Mouse (Mus musculus): ENCODE results near the gene Vpreb1. TPM values are rescaled to one million over a fixed set of nuclear protein-coding genes. Genes with fewer than 3 reads are reported as not detected.

Vpreb1 gene
- polyA plus RNA-seq (2015; fragmentation: Nextera tagmentation; extraction: Ambion mirVana), result 1.7 and 2.7 TPM in 2 replicates

DNA sequence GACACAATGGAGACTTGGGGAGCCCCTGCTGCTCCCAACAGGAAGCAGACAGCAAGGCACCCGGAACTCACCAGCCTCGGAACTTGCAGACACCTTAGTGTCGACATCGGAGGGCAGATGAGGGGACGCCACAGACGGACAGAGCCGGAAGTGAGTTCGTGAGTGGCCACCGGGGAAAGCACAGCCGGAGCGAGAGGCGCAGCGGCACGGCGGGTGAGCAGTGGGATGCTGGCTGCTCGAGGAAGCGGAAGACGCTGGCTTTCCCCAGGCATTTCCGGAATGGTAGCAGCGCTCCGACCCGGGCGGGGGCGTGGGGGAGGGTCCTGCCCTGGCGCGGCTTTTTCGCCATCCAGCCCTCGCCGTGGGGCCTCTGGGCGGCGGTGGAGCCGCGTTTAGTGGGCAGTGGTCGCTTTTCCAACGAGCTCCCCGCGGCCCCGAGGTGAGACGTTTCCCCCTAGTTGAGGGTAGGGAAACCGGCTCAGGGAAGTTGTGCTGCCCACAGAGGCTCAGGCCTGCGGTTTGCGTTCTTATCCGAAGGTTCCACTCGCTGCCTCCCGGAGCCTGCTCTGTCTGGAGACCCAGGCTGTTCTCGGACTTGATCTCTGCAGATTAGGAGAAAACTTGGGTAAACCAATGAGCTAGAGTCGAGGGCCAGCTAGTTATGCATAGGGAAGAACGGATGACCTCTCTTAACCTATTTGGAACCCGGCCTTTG, at the start of gene Vpreb1, which contains the start of gene Top3b:
Gene Vpreb1, minus strand, starts transcription at position 227 of the 715 bp plus-strand sequence.
Gene Top3b, plus strand, starts transcription at position 120 of the 715 bp plus-strand sequence.
- Histone ChIP-seq H3K4me3 (peak within 1 kb of the TSS; percentile 82), H3K4me1 (peaks cover 15% of the 10 kb centered on the region), H3K27me3 (no peaks in the 10 kb centered on the region), H3K36me3 (peaks cover 5% of the 10 kb centered on the region), H3K27ac (replicated peaks) (peak within 1 kb of the TSS; percentile 92), H3K9ac (replicated peaks) (peak within 1 kb of the TSS; percentile 85), H3K4me2 (replicated peaks) (peak within 1 kb of the TSS; percentile 71), H3K9me3 (no peaks in the 10 kb centered on the region)
- WGBS, result under 1% methylated on average over 49 of the region's 49 CpGs
- ATAC-seq (replicated peaks), result peak; percentile 97

DNA sequence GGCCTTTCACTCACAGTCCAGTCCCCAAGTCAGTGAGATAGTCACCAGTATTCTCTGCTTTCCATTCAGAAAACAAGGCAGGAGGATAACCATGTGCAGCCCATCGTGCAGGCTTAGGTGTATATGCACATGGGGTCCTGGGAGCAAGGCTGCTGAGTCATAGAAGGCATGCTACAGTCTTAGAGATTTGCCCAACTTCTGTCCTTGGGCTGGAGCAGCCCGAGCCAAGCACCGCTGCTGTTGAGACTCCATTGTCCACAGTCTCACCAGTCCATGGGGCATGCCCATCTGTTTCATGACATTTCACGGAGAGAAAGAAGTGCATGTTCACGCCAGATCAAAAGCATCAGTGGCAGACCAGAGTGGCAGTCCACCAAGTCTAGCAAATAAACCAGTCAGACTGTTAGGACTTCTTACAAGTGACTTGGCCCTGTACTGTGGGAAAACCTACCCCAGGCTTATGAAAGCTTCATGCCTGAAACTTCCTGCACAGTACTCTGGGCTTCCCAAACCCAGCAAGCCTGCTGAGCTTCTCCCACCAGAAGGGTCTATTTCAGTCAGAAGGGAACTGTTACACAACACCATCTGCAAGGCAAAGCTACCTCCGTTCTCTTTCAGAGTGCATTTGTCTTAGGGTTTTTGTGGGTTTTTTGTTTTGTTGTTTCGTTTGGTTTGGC, 47.9 kb upstream of the Vpreb1 start:
- Histone ChIP-seq H3K9ac (replicated peaks) (no peak overlapping the region), H3K4me3 (no peak overlapping the region), H3K27ac (replicated peaks) (no peak overlapping the region), H3K9me3 (no peaks in the 10 kb centered on the region), H3K36me3 (peaks cover 75% of the 10 kb centered on the region), H3K4me1 (no peaks in the 10 kb centered on the region), H3K27me3 (no peaks in the 10 kb centered on the region), H3K4me2 (replicated peaks) (no peak overlapping the region)
- ATAC-seq (replicated peaks), result no peak
- 92% methylated on average over 7 of the region's 7 CpGs for WGBS

DNA sequence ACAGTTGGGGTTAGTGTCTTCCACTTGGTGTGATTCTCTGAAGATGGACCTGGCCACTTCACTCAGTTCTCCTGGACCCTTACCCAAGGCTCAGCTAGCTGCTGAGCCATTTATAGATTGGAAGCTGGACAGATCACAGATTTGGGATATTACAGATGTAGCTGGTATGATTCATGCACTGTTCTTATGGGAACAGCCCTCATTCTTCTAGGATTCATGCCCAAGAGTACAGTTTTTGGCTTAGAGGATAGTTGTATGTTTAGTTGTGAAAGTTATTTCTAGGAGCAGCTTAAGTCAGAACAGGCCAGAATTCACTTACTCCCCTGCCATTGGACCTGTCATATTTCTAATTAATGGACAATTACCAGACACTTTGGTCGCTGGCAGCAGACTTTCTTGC, 42.8 kb upstream of the Vpreb1 start:
- ATAC-seq (replicated peaks), result no peak
- Histone ChIP-seq H3K9me3 (no peaks in the 10 kb centered on the region), H3K4me2 (replicated peaks) (no peak overlapping the region), H3K27ac (replicated peaks) (no peak overlapping the region), H3K27me3 (no peaks in the 10 kb centered on the region), H3K9ac (replicated peaks) (no peak overlapping the region), H3K4me1 (peaks cover 11% of the 10 kb centered on the region), H3K36me3 (peaks cover 63% of the 10 kb centered on the region), H3K4me3 (no peak overlapping the region)
- 83% methylated on average over 1 of the region's 1 CpGs for WGBS

DNA sequence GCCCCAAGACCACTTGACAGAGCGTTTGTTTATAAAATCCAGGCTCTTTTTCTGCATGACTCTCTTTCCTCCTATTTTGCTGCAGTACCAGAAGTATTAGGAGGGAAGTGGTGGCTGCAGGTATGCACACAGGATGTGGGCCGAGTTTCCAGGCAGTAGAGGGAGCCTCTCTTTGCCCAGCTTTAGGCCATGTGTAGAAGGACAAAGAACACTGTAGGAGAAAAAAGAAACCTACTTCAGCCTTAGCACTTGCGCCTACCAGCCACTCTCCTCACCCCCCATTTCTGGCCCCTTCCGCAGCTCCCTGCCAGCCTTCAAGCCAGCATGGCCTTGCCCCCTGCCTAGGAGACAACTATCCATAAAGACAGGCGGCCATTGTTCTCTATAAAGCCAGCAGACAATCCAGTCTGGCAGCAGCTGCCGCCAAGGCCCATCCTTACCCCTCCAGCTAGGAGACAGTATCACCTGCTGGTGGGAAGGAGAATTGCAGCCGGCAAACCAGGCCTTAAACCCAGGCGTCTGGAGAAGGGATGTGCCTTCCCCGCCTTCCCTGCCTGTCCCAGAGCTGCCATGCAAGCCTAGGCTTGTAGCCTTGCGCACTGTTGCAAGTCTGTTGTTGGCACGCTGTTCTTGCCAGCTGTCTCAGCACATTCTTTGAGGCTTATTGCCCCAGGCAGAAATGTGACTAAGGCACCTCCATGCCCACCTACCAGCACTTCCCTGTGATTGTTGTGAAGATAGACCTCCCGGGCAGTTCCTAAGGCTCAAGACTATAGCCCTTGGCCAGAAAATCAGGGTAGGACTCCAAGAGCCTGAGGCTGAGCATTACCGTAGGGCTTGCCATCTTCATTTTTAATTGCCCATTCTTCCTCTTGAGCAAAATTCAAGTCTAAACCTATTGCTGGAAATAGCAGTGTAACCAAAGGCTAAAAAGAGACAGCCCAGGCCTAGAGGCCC, 41.3 kb upstream of the Vpreb1 start:
- WGBS, result 26% methylated on average over 13 of the region's 13 CpGs
- H3K27me3 ChIP-seq, result no peaks in the 10 kb centered on the region
- H3K4me1 ChIP-seq, result peaks cover 11% of the 10 kb centered on the region
- no peak overlapping the region for H3K4me2 ChIP-seq (replicated peaks)
- H3K27ac ChIP-seq (replicated peaks), result peak overlapping the region; percentile 83
- H3K9ac ChIP-seq (replicated peaks), result no peak overlapping the region
- peak; percentile 92 for ATAC-seq (replicated peaks)
- H3K9me3 ChIP-seq, result no peaks in the 10 kb centered on the region
- H3K36me3 ChIP-seq, result peaks cover 62% of the 10 kb centered on the region
- H3K4me3 ChIP-seq, result no peak overlapping the region

DNA sequence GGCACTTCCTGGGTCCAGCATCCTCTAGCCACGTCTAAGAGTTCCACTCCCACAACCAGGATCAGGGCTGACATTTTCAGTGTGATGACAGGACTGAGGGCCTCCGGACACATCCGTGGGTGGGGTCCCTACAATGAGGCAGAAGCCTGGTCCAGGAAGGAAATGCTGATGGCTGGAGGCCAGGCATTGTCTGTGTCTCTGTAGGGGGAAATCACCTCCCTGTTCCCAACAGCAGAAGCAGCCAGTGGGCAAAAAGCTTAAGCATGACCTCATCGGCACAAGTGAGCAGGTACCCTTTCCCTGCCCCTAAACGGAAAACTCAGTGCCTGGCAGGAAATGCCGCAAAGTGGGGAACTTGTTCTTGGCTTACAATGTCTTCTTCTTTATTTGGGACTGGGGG, 37.2 kb upstream of the Vpreb1 start:
- no peaks in the 10 kb centered on the region for H3K9me3 ChIP-seq
- H3K9ac ChIP-seq (replicated peaks), result no peak overlapping the region
- no peaks in the 10 kb centered on the region for H3K27me3 ChIP-seq
- WGBS, result 83% methylated on average over 6 of the region's 6 CpGs
- H3K36me3 ChIP-seq, result peaks cover 61% of the 10 kb centered on the region
- peaks cover 11% of the 10 kb centered on the region for H3K4me1 ChIP-seq
- ATAC-seq (replicated peaks), result no peak
- no peak overlapping the region for H3K27ac ChIP-seq (replicated peaks)
- no peak overlapping the region for H3K4me2 ChIP-seq (replicated peaks)
- no peak overlapping the region for H3K4me3 ChIP-seq

DNA sequence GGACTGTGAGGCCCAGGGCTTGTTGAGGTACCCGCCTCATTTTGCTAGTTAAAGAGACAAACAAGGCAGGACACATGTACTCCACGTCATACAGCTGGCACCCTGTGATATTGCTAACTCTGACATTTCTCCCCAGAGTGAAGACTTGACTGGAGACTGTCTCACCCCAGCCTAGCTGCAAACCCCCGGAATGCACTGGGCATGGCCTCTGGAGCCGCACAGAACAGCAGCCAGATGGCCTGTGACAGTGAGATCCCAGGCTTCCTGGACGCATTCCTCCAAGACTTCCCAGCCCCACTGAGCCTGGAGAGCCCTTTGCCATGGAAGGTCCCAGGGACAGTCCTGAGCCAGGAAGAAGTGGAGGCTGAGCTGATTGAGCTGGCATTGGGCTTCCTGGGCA, 32.5 kb upstream of the Vpreb1 start:
- Histone ChIP-seq H3K9me3 (no peaks in the 10 kb centered on the region), H3K4me3 (no peak overlapping the region), H3K4me2 (replicated peaks) (no peak overlapping the region), H3K27me3 (no peaks in the 10 kb centered on the region), H3K4me1 (peaks cover 7% of the 10 kb centered on the region; the same call in 1 of the 2 replicates), H3K27ac (replicated peaks) (no peak overlapping the region), H3K9ac (replicated peaks) (no peak overlapping the region), H3K36me3 (peaks cover 40% of the 10 kb centered on the region)
- WGBS, result 89% methylated on average over 5 of the region's 5 CpGs
- no peak for ATAC-seq (replicated peaks)

DNA sequence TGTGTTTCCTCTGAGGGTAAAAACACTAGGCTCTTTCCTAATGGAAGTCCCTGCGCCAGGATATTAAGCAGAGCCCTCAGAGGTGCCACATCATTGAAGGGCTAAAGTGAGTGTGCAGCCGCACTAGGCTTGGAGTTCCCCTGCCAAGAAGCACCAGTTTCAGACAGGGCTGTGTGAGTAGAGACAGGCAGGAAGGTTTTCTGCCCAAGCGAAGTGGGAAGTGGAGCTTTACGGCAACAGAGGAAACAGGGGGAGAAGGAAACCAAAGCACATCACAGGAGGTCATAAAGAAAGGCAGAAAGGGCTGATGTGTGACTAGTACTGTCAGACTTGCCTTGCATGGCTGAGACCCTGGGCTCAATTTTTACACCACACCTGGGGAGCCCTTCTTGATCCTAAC, 31.7 kb upstream of the Vpreb1 start:
- Histone ChIP-seq H3K4me3 (no peak overlapping the region), H3K9me3 (no peaks in the 10 kb centered on the region), H3K36me3 (peaks cover 36% of the 10 kb centered on the region), H3K4me2 (replicated peaks) (no peak overlapping the region), H3K27ac (replicated peaks) (no peak overlapping the region), H3K4me1 (peaks cover 15% of the 10 kb centered on the region), H3K9ac (replicated peaks) (no peak overlapping the region), H3K27me3 (no peaks in the 10 kb centered on the region)
- no peak for ATAC-seq (replicated peaks)
- 88% methylated on average over 4 of the region's 4 CpGs for WGBS

DNA sequence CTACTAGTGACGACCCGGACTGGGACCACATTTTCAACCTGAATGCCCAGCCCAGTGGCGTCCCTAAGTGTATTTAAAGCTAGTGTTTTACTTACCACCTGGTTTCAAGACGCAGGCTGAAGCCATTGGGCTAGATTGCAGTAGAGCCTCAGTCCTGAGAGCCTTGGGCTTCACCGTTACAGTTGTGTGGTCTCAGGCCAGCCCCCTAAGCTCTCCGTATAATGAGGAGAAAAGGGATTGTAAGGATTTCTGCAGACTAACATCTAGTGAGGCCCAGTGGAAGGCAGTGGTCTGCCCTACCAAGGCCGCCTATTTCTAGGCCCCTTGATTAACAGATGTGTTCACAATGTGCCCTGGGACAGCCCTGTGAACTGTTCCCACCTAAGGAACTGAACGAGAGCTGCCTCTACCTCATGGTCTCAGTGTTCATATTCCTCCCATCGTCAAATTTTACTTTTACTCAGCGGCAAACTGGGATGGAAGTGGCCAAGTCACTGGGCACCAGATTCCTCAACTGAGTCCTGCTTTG, 26.5 kb upstream of the Vpreb1 start:
- Histone ChIP-seq H3K9ac (replicated peaks) (peak overlapping the region; percentile 68), H3K4me2 (replicated peaks) (peak overlapping the region; percentile 60), H3K9me3 (no peaks in the 10 kb centered on the region), H3K36me3 (peaks cover 6% of the 10 kb centered on the region; the same call in 1 of the 2 replicates), H3K4me3 (peak overlapping the region; percentile 63), H3K27me3 (no peaks in the 10 kb centered on the region), H3K4me1 (peaks cover 21% of the 10 kb centered on the region), H3K27ac (replicated peaks) (peak overlapping the region; percentile 67)
- ATAC-seq (replicated peaks), result peak; percentile 2; the same call in 1 of the 2 replicates
- 26% methylated on average over 10 of the region's 10 CpGs for WGBS

DNA sequence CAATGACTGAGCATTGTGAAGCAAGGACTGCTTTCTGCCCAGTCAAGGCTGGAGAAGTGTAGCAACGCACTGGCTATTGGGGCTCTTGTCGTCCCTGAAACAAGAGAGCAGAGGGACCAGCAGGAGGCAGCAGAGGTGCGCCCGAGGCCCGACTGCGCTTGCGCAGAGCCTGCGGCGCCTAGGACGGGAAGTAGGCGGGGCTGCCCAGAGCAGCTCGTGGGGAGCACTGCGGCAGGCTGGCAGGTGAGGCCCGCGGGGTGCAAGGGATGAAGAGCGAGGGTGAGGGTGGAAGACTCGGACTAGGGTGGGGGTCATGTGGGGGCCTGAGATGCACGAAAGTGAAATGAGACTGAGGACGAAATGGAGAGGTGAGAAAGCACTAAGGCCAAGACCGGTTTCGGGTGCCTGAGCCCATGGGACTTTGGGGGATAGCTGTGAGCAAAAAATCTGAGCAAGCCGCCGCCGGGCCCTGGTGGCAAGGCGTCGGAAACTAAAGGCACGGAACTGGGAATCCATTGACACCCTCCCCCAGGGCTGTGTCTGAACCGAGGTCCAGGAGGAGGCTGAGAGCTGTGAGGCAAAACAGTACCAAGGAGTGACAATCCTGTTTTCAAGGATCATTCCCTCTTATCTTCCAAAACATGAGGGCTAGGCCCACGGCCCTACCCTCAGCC, 25.9 kb upstream of the Vpreb1 start, which contains the start of gene Ppm1f:
Gene Ppm1f, plus strand, starts transcription at position 88 of the 674 bp plus-strand sequence.
- H3K36me3 ChIP-seq, result peaks cover 12% of the 10 kb centered on the region
- H3K4me2 ChIP-seq (replicated peaks), result peak within 1 kb of the TSS; percentile 60
- H3K4me1 ChIP-seq, result peaks cover 21% of the 10 kb centered on the region
- H3K9ac ChIP-seq (replicated peaks), result peak within 1 kb of the TSS; percentile 68
- peak within 1 kb of the TSS; percentile 63 for H3K4me3 ChIP-seq
- H3K9me3 ChIP-seq, result no peaks in the 10 kb centered on the region
- ATAC-seq (replicated peaks), result peak; percentile 93
- under 1% methylated on average over 29 of the region's 29 CpGs for WGBS
- H3K27me3 ChIP-seq, result no peaks in the 10 kb centered on the region
- H3K27ac ChIP-seq (replicated peaks), result peak within 1 kb of the TSS; percentile 67

DNA sequence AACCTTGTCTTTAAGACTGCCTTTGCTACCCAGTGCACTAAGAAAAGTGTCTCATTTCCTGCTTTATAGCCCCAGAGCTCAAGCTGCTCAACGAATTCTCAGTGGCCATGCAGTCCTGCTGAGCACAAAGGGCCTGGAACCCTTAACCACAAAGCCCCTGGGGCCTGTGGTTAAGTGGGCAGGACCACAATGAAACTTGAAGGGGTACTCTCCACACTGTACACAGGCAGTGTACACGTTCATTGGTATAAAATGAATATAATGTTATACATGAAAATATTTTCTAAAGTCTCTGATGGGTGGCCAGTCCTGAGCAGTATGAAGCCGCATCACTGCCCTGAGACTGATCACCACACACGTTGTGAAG, 25.4 kb upstream of the Vpreb1 start:
- 28% methylated on average over 4 of the region's 4 CpGs for WGBS
- Histone ChIP-seq H3K4me3 (peak overlapping the region; percentile 63), H3K4me1 (peaks cover 21% of the 10 kb centered on the region), H3K9me3 (no peaks in the 10 kb centered on the region), H3K36me3 (peaks cover 17% of the 10 kb centered on the region), H3K27ac (replicated peaks) (peak overlapping the region; percentile 67), H3K27me3 (no peaks in the 10 kb centered on the region), H3K4me2 (replicated peaks) (peak overlapping the region; percentile 60; the same call in 1 of the 2 replicates), H3K9ac (replicated peaks) (no peak overlapping the region)
- ATAC-seq (replicated peaks), result no peak; the same call in 1 of the 2 replicates

DNA sequence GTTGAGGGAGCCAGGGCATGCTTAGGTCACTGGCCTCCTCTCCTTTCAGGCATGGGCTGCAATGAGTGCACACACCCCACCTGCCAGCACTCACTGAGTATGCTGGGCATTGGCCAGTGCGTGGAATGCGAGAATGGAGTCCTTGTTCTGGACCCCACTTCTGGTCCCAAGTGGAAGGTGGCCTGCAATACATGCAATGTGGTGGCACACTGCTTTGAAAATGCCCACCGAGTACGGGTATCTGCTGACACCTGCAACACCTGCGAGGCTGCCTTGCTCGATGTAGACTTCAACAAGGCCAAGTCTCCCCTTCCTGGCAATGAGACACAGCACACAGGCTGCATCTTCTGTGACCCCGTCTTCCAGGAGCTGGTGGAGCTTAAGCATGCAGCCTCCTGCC, 21.7 kb upstream of the Vpreb1 start:
- Histone ChIP-seq H3K9me3 (no peaks in the 10 kb centered on the region), H3K27ac (replicated peaks) (no peak overlapping the region), H3K4me3 (no peak overlapping the region), H3K4me1 (peaks cover 6% of the 10 kb centered on the region), H3K36me3 (peaks cover 52% of the 10 kb centered on the region), H3K9ac (replicated peaks) (no peak overlapping the region), H3K4me2 (replicated peaks) (no peak overlapping the region), H3K27me3 (no peaks in the 10 kb centered on the region)
- no peak for ATAC-seq (replicated peaks)
- WGBS, result 91% methylated on average over 7 of the region's 7 CpGs

All from forebrain, embryonic 15.5 days (tissue).